Mouse (Mus musculus): ENCODE measurements around the gene Ccnb2. TPM values are rescaled to one million over a fixed set of nuclear protein-coding genes. Genes with fewer than 3 reads are reported as not detected.

Gene Ccnb2
- polyA plus RNA-seq, 1 experiment from 2014 or later = 172 TPM

GRCm38 (mm10) chr9:70382091-70382490, 39.3 kb downstream of the Ccnb2 start:
- no peaks in the 10 kb centered on the region for H3K9me3 ChIP-seq
- no peak overlapping the region for H3K9ac ChIP-seq (replicated peaks)
- no peak overlapping the region for H3K4me2 ChIP-seq (replicated peaks)
- H3K27me3 ChIP-seq = no peaks in the 10 kb centered on the region
- peaks cover 17% of the 10 kb centered on the region; the same call in 1 of the 2 replicates for H3K36me3 ChIP-seq
- WGBS = 87% methylated on average over 12 of the region's 12 CpGs
- no peaks in the 10 kb centered on the region for H3K4me1 ChIP-seq
- no peak for ATAC-seq (ENCODE audit: low FRiP score, low read depth)
- no peak overlapping the region for H3K27ac ChIP-seq (replicated peaks)
- H3K4me3 ChIP-seq = no peak overlapping the region

DNA sequence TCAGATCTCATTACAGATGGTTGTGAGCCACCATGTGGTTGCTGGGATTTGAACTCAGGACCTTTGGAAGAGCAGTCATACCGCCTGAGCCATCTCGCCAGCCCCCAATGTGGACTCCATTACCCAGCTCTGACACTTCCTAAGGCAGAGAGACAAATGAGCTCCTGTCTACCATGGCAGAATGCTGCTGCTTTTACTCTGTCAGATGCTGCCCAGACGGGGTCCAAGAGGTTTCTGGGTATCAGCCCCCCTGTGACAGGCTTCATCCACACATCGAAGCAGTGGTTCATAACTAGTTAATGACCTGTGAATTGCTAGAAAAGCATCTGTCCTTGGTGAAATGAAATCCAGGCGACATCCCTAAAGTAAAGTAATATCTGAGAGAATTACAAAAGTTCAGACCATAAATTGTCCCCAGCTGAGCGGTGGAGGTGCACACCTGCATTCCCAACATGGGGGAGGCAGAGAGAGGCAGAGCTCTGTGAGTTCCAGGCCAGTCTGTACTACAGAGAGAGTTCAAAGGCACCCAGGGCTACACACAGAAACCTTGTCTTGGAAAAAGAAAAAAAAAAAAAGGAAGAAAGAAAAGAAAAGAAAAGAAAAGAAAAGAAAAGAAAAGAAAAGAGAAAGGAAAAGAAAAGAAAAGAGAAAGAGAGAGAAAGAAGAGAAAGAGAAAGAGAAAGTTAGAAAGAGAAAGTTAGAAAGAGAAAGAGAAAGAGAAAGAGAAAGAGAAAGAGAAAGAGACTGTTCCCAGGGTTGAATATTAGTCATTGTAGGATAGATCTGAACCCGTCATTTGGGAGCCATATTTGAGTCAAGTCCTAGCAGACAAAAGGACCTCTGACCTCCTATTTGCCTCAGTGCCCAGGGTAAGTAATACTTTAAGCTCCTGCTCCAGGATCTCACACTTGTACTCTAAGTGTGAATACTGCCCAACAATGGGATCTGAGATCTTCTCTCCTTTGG, 41.6 kb downstream of the Ccnb2 start:
- H3K9me3 ChIP-seq = no peaks in the 10 kb centered on the region
- no peaks in the 10 kb centered on the region for H3K4me1 ChIP-seq
- peaks cover 17% of the 10 kb centered on the region; the same call in 1 of the 2 replicates for H3K36me3 ChIP-seq
- no peaks in the 10 kb centered on the region for H3K27me3 ChIP-seq
- no peak overlapping the region for H3K9ac ChIP-seq (replicated peaks)
- 82% methylated on average over 7 of the region's 7 CpGs for WGBS
- no peak overlapping the region for H3K4me2 ChIP-seq (replicated peaks)
- H3K4me3 ChIP-seq = no peak overlapping the region
- ATAC-seq (ENCODE audit: low FRiP score, low read depth) = no peak
- H3K27ac ChIP-seq (replicated peaks) = no peak overlapping the region

GRCm38 (mm10) chr9:70371638-70372037, 49.7 kb downstream of the Ccnb2 start:
- Histone ChIP-seq H3K36me3 (peaks cover 14% of the 10 kb centered on the region), H3K4me3 (no peak overlapping the region), H3K4me1 (no peaks in the 10 kb centered on the region), H3K9ac (replicated peaks) (no peak overlapping the region), H3K27ac (replicated peaks) (no peak overlapping the region), H3K27me3 (no peaks in the 10 kb centered on the region), H3K9me3 (no peaks in the 10 kb centered on the region), H3K4me2 (replicated peaks) (no peak overlapping the region)
- 78% methylated on average over 5 of the region's 5 CpGs for WGBS
- ATAC-seq (ENCODE audit: low FRiP score, low read depth) = no peak

- H3K9ac ChIP-seq (replicated peaks) = no peak overlapping the region
- 91% methylated on average over 6 of the region's 6 CpGs for WGBS
- no peak overlapping the region for H3K4me2 ChIP-seq (replicated peaks)
- no peaks in the 10 kb centered on the region for H3K27me3 ChIP-seq
- H3K36me3 ChIP-seq = peaks cover 23% of the 10 kb centered on the region
- ATAC-seq (ENCODE audit: low FRiP score, low read depth) = no peak
- H3K27ac ChIP-seq (replicated peaks) = no peak overlapping the region
- no peaks in the 10 kb centered on the region for H3K4me1 ChIP-seq
- no peak overlapping the region for H3K4me3 ChIP-seq
- no peaks in the 10 kb centered on the region for H3K9me3 ChIP-seq
Observed at GRCm38 (mm10) chr9:70366898-70367297, 54.4 kb downstream of the Ccnb2 start.

- H3K27ac ChIP-seq (replicated peaks) = no peak overlapping the region
- H3K27me3 ChIP-seq = no peaks in the 10 kb centered on the region
- no peaks in the 10 kb centered on the region for H3K9me3 ChIP-seq
- peaks cover 23% of the 10 kb centered on the region for H3K36me3 ChIP-seq
- WGBS = 82% methylated on average over 2 of the region's 2 CpGs
- no peaks in the 10 kb centered on the region for H3K4me1 ChIP-seq
- H3K9ac ChIP-seq (replicated peaks) = no peak overlapping the region
- no peak overlapping the region for H3K4me2 ChIP-seq (replicated peaks)
- H3K4me3 ChIP-seq = no peak overlapping the region
- no peak for ATAC-seq (ENCODE audit: low FRiP score, low read depth)
Observed at GRCm38 (mm10) chr9:70365915-70366314, 55.4 kb downstream of the Ccnb2 start.

GRCm38 (mm10) chr9:70364741-70365140, 56.6 kb downstream of the Ccnb2 start:
- Histone ChIP-seq H3K27me3 (no peaks in the 10 kb centered on the region), H3K4me3 (no peak overlapping the region), H3K9ac (replicated peaks) (no peak overlapping the region), H3K9me3 (no peaks in the 10 kb centered on the region), H3K36me3 (peaks cover 22% of the 10 kb centered on the region), H3K27ac (replicated peaks) (no peak overlapping the region), H3K4me2 (replicated peaks) (no peak overlapping the region), H3K4me1 (no peaks in the 10 kb centered on the region)
- 94% methylated on average over 8 of the region's 8 CpGs for WGBS
- no peak for ATAC-seq (ENCODE audit: low FRiP score, low read depth)

DNA sequence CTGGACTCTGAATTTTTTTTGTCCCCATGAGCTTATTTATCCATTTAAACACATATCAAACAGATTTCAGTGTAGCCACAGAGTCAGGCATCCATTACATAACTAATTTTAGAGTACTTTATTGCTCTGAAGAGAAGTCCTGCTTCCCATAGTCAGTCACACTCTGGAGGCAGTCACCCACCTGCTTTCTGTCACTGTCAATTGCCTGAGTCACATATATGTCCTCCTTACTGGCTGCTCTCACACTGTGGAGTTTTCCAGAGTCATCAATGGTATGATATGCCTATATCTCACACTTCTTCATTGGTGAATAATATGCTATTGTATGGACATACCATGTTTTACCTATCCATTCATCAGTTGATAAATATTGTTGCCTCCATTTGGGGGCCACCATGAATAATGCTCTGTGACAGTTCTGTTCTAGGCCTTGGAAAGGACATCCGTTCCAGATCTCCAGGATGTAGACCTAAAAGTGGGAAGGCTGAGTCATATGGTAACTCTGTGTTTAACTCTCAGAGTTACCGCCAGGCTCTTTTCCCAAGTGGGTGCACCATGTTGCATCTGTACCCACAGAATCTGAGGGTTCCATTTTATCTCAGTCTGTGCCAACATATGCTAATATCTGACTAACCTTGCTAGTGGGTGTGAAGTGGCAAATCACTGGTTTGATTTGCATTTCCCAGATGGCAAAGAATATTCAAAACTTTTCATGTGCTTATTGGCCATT, 61.8 kb downstream of the Ccnb2 start:
- Histone ChIP-seq H3K36me3 (peaks cover 9% of the 10 kb centered on the region), H3K27ac (replicated peaks) (no peak overlapping the region), H3K4me3 (no peak overlapping the region), H3K27me3 (no peaks in the 10 kb centered on the region), H3K4me2 (replicated peaks) (no peak overlapping the region), H3K4me1 (no peaks in the 10 kb centered on the region), H3K9ac (replicated peaks) (no peak overlapping the region), H3K9me3 (peaks cover 4% of the 10 kb centered on the region; the same call in 1 of the 2 replicates)
- no peak for ATAC-seq (ENCODE audit: low FRiP score, low read depth)
- 98% methylated on average over 2 of the region's 2 CpGs for WGBS

Small RNA genes within 50 kb of the gene (microRNA-seq; reads per million reads assigned to microRNA genes)
- gene Mir5626 = 11.1 reads per million, percentile 28 among the genes with 10 or more reads in this experiment

Other genes starting within 250 kb of the Ccnb2 start
- gene Myo1e, start 214.2 kb downstream of the Ccnb2 start, polyA plus RNA-seq (2016; fragmentation: Nextera tagmentation; extraction: Ambion mirVana) = 11.0 and 12.0 TPM in 2 replicates
- 47.5 and 52.0 TPM in 2 replicates for gene Rnf111, start 82.2 kb upstream of the Ccnb2 start, polyA plus RNA-seq (2016; fragmentation: Nextera tagmentation; extraction: Ambion mirVana)
- gene Sltm, start 121.2 kb upstream of the Ccnb2 start, polyA plus RNA-seq (2016; fragmentation: Nextera tagmentation; extraction: Ambion mirVana) = 79.3 and 83.4 TPM in 2 replicates
- gene Gm10642, start 234.7 kb upstream of the Ccnb2 start, polyA plus RNA-seq (2016; fragmentation: Nextera tagmentation; extraction: Ambion mirVana) = 0.32 and 1.0 TPM in 2 replicates
- gene Mindy2, start 235.6 kb upstream of the Ccnb2 start, polyA plus RNA-seq (2016; fragmentation: Nextera tagmentation; extraction: Ambion mirVana) = 19.4 and 20.8 TPM in 2 replicates

All from midbrain, embryonic 12.5 days (tissue).